Mouse (Mus musculus) megakaryocyte-erythroid progenitor cell, adult 5 weeks (primary cell): Measurements from ENCODE around the gene Rpf2. TPM values are rescaled to one million over a fixed set of nuclear protein-coding genes. Genes with fewer than 3 reads are reported as not detected.

Experiments
- polyA plus RNA-seq: library from polyadenylated mRNA; stranded (reverse); fragments of >175 nt; gene quantifications from 2 replicates; pipeline ENCODE4 v1.2.3, GENCODE M21; 2012

Gene Rpf2
- polyA plus RNA-seq, result 3.0 and 4.7 TPM in 2 replicates

DNA sequence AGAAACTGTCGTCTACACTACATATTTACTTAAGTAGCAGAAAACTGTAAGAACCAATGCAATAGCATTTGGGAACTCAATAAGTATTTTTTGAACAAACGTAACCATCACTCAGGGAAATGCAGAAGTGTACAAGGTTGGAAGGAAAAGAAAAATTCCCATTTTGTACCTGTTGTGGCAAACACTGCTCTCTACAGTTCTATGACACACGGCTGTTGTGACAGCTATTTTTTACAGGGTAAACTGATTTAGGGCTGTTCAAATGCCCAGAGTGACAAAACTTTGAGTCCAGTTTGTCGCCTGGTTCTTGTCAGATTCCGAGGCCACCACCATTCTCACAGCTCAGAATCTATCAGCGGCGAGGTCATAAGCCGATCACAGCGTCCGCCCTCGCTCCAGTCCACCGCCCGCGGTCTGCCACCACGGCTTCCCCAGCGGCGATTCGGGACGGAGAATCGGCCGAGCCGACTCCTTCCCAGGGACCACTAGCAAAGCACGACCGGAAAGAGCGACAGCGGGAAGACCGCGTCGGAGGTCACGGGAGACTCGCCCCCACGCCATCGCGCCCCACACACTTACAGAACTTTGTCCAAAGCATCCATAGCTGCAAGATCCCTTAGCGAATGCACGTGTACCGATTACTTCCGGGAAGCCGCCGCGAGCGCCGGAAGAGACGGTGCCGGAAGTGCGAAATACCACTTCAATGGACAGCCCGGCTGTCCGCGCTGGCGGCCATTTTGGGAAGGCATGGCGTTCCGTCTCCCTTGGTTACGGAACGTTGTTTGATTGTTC, at the start of gene Rpf2:
TSS of gene Rpf2 (minus strand) at position 663 of the 792 bp plus-strand sequence.

DNA sequence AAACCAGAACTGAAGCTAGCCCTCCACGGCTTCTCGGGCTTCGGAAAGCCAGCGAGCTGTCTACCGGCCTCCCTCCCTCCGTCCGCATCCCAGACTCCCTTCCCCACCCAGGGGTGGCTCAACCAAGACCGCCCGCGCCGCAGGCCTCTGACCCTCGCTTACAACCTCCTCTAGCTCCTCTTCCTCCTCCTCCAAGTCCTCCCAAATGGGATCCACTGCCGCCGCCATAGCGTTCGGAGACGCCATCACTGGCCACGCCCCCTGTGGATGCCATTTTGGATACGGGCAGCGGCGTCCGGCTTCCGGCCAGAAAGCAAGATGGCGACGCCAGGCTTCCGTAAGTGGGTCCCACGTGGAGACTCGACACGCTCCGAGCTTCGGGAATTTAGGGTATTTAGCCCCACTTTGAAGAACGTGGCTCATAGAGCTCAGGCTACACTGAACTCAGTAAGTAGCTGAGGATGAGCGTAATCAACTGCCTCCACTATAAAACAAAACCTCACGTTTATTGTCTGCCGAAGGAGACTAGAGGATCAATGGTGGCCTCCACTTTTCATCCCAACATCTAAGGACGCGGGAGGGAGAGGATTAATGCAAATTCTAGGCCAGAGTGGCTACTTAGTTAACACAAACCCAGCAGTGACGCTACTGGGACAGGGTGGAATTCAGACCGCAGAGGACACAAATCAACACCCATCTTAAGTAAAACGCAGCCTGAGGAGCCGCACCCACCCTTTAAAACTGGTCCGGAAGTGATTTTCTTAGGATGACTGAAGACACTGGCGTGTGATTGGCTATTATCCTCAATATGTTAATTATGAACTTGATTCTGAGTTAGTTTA, 10.8 kb upstream of the Rpf2 start, which contains the start of gene Gtf3c6:
TSS of gene Gtf3c6 (minus strand) at position 695 of the 842 bp plus-strand sequence.

Other genes starting within 250 kb of the Rpf2 start
- not detected in 2 replicates for gene Mfsd4b1, start 221.8 kb downstream of the Rpf2 start, polyA plus RNA-seq
- 8.6 and 9.6 TPM in 2 replicates for gene Slc16a10, start 104.8 kb downstream of the Rpf2 start, polyA plus RNA-seq
- gene Gtf3c6, start 11.1 kb upstream of the Rpf2 start, polyA plus RNA-seq, result 17.8 and 21.7 TPM in 2 replicates
- gene Amd1, start 55.1 kb upstream of the Rpf2 start, polyA plus RNA-seq, result 3.0 and 3.4 TPM in 2 replicates
- 11.1 and 16.6 TPM in 2 replicates for gene Cdk19, start 92.5 kb upstream of the Rpf2 start, polyA plus RNA-seq